Mouse (Mus musculus): ENCODE measurements at regions not wholly inside any gene's neighbourhood (a gene's known extent, or its start where the extent isn't known, plus 50 kb on each side); places are given as distances from the start of the nearest gene placed in this dataset.

- WGBS = 71% methylated on average over 17 of the region's 17 CpGs
- DNase-seq (ENCODE audit: low spot score) (no peak), ATAC-seq (ENCODE audit: low FRiP score, low TSS enrichment) (no peak)
- Histone ChIP-seq H3K4me1 (replicated peaks; ENCODE audit: control insufficient read depth, insufficient read depth) (no peaks in the 10 kb centered on the region), H3K36me3 (ENCODE audit: control insufficient read depth, insufficient read depth, low read length) (no peaks in the 10 kb centered on the region), H3K27ac (replicated peaks) (no peak overlapping the region), H3K4me3 (ENCODE audit: low read depth, low read length) (no peak overlapping the region), H3K9me3 (ENCODE audit: control insufficient read depth, low read length) (no peaks in the 10 kb centered on the region), H3K27me3 (ENCODE audit: control insufficient read depth, insufficient read depth, low read length) (no peaks in the 10 kb centered on the region), H3K4me2 (replicated peaks; ENCODE audit: low read depth) (no peak overlapping the region), H3K9ac (ENCODE audit: low read length) (no peak overlapping the region)
- no peak for TF ChIP-seq EP300 (optimal IDR thresholded peaks at IDR 0.05)
Measured at GRCm38 (mm10) chr2:169524429-169524828, 63.1 kb downstream of the Gm11011 start.

GRCm38 (mm10) chr2:169519941-169520340 is 67.6 kb downstream of the Gm11011 start:
- Histone ChIP-seq H3K27me3 (ENCODE audit: control insufficient read depth, insufficient read depth, low read length) (no peaks in the 10 kb centered on the region), H3K36me3 (ENCODE audit: control insufficient read depth, insufficient read depth, low read length) (no peaks in the 10 kb centered on the region), H3K4me3 (ENCODE audit: low read depth, low read length) (no peak overlapping the region), H3K4me1 (replicated peaks; ENCODE audit: control insufficient read depth, insufficient read depth) (no peaks in the 10 kb centered on the region), H3K4me2 (replicated peaks; ENCODE audit: low read depth) (no peak overlapping the region), H3K9ac (ENCODE audit: low read length) (no peak overlapping the region), H3K9me3 (ENCODE audit: control insufficient read depth, low read length) (no peaks in the 10 kb centered on the region), H3K27ac (replicated peaks) (no peak overlapping the region)
- DNase-seq (ENCODE audit: low spot score) (no peak), ATAC-seq (ENCODE audit: low FRiP score, low TSS enrichment) (no peak)
- no peak for TF ChIP-seq CTCF (IDR thresholded peaks at IDR 0.05; ENCODE audit: low read depth)
- 57% methylated on average over 9 of the region's 9 CpGs for WGBS

- WGBS = 72% methylated on average over 11 of the region's 11 CpGs
- H3K4me2 ChIP-seq (replicated peaks; ENCODE audit: low read depth) = no peak overlapping the region
- no peak for ATAC-seq (ENCODE audit: low FRiP score, low TSS enrichment)
Measured at GRCm38 (mm10) chr2:169515350-169515749, 72.2 kb downstream of the Gm11011 start.

GRCm38 (mm10) chr2:169510741-169511140 is 76.8 kb downstream of the Gm11011 start:
- no peak overlapping the region for H3K9ac ChIP-seq (ENCODE audit: low read length)
- H3K4me3 ChIP-seq (ENCODE audit: low read depth, low read length) = no peak overlapping the region
- H3K27me3 ChIP-seq (ENCODE audit: control insufficient read depth, insufficient read depth, low read length) = no peaks in the 10 kb centered on the region
- H3K27ac ChIP-seq (replicated peaks) = no peak overlapping the region
- H3K36me3 ChIP-seq (ENCODE audit: control insufficient read depth, insufficient read depth, low read length) = no peaks in the 10 kb centered on the region
- no peak for DNase-seq (ENCODE audit: low spot score)
- 83% methylated on average over 2 of the region's 2 CpGs for WGBS
- no peak for TF ChIP-seq EP300 (optimal IDR thresholded peaks at IDR 0.05)
- H3K4me1 ChIP-seq (replicated peaks; ENCODE audit: control insufficient read depth, insufficient read depth) = no peaks in the 10 kb centered on the region
- no peaks in the 10 kb centered on the region for H3K9me3 ChIP-seq (ENCODE audit: control insufficient read depth, low read length)
- no peak for ATAC-seq (ENCODE audit: low FRiP score, low TSS enrichment)
- no peak overlapping the region for H3K4me2 ChIP-seq (replicated peaks; ENCODE audit: low read depth)

More at GRCm38 (mm10) chr2:169515350-169515749, 72.2 kb downstream of the Gm11011 start:
- TF ChIP-seq EP300 (optimal IDR thresholded peaks at IDR 0.05) = no peak
- no peak for TF ChIP-seq CTCF (IDR thresholded peaks at IDR 0.05; ENCODE audit: low read depth)
- H3K4me1 ChIP-seq (replicated peaks; ENCODE audit: control insufficient read depth, insufficient read depth) = no peaks in the 10 kb centered on the region
- no peak overlapping the region for H3K27ac ChIP-seq (replicated peaks)
- no peaks in the 10 kb centered on the region for H3K9me3 ChIP-seq (ENCODE audit: control insufficient read depth, low read length)
- DNase-seq (ENCODE audit: low spot score) = no peak
- H3K36me3 ChIP-seq (ENCODE audit: control insufficient read depth, insufficient read depth, low read length) = no peaks in the 10 kb centered on the region
- H3K4me3 ChIP-seq (ENCODE audit: low read depth, low read length) = no peak overlapping the region
- no peak overlapping the region for H3K9ac ChIP-seq (ENCODE audit: low read length)
- no peaks in the 10 kb centered on the region for H3K27me3 ChIP-seq (ENCODE audit: control insufficient read depth, insufficient read depth, low read length)

GRCm38 (mm10) chr2:169509406-169509805 is 78.1 kb downstream of the Gm11011 start:
- no peak for DNase-seq (ENCODE audit: low spot score)
- ATAC-seq (ENCODE audit: low FRiP score, low TSS enrichment) = no peak
- Histone ChIP-seq H3K4me2 (replicated peaks; ENCODE audit: low read depth) (no peak overlapping the region), H3K27ac (replicated peaks) (no peak overlapping the region), H3K9me3 (ENCODE audit: control insufficient read depth, low read length) (no peaks in the 10 kb centered on the region), H3K4me3 (ENCODE audit: low read depth, low read length) (no peak overlapping the region), H3K36me3 (ENCODE audit: control insufficient read depth, insufficient read depth, low read length) (no peaks in the 10 kb centered on the region), H3K27me3 (ENCODE audit: control insufficient read depth, insufficient read depth, low read length) (no peaks in the 10 kb centered on the region), H3K9ac (ENCODE audit: low read length) (no peak overlapping the region), H3K4me1 (replicated peaks; ENCODE audit: control insufficient read depth, insufficient read depth) (no peaks in the 10 kb centered on the region)
- 88% methylated on average over 4 of the region's 4 CpGs for WGBS
- no peak for TF ChIP-seq CTCF (IDR thresholded peaks at IDR 0.05; ENCODE audit: low read depth)
- TF ChIP-seq EP300 (optimal IDR thresholded peaks at IDR 0.05) = no peak

- no peak overlapping the region for H3K4me2 ChIP-seq (replicated peaks; ENCODE audit: low read depth)
- no peak for ATAC-seq (ENCODE audit: low FRiP score, low TSS enrichment)
- no peak for DNase-seq (ENCODE audit: low spot score)
- no peak overlapping the region for H3K27ac ChIP-seq (replicated peaks)
- 90% methylated on average over 11 of the region's 11 CpGs for WGBS
- no peaks in the 10 kb centered on the region for H3K27me3 ChIP-seq (ENCODE audit: control insufficient read depth, insufficient read depth, low read length)
- no peaks in the 10 kb centered on the region for H3K9me3 ChIP-seq (ENCODE audit: control insufficient read depth, low read length)
- TF ChIP-seq EP300 (optimal IDR thresholded peaks at IDR 0.05) = no peak
- TF ChIP-seq CTCF (IDR thresholded peaks at IDR 0.05; ENCODE audit: low read depth) = no peak
- no peak overlapping the region for H3K4me3 ChIP-seq (ENCODE audit: low read depth, low read length)
- no peak overlapping the region for H3K9ac ChIP-seq (ENCODE audit: low read length)
- H3K4me1 ChIP-seq (replicated peaks; ENCODE audit: control insufficient read depth, insufficient read depth) = no peaks in the 10 kb centered on the region
- no peaks in the 10 kb centered on the region for H3K36me3 ChIP-seq (ENCODE audit: control insufficient read depth, insufficient read depth, low read length)
Measured at GRCm38 (mm10) chr2:169504416-169505057, 83.0 kb downstream of the Gm11011 start.

Data from stomach, postnatal 0 days (tissue).